Mouse (Mus musculus): ENCODE data around the gene Crybb1. TPM values are rescaled to one million over a fixed set of nuclear protein-coding genes. Genes with fewer than 3 reads are reported as not detected.
A peak's percentile ranks its signal among the peaks of the same experiment; 100 is the strongest.

Gene Crybb1
- polyA plus RNA-seq, 1 experiment = not detected

DNA sequence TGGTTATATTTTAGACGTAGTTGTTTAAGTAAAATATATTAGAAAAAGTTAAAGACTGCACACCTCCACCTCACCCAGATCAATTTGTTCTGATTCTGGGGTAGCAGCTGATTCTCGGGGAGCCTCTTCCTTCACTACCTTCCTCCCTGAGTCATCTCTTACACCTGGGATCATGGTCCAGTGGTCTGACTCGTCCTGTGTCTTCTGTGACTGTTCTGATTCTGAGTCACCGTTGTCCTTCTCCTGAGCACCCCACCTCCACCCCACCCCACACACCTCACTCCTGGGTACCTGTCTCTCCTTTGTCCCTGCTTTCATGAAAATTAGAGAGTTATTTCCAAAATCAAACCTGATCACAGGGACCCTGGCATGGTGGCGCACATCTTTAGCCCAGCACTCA lies 9.5 kb downstream of the Crybb1 start:
- Histone ChIP-seq H3K4me1 (ENCODE audit: control insufficient read depth, insufficient read depth, low read length) (peaks cover 12% of the 10 kb centered on the region), H3K27ac (ENCODE audit: control insufficient read depth, insufficient read depth, low read depth, low read length, poor library complexity) (peak overlapping the region; percentile 86; the same call in 1 of the 2 replicates), H3K4me3 (replicated peaks; ENCODE audit: control insufficient read depth, low read depth, low read length) (no peak overlapping the region)
- no peak for TF ChIP-seq CTCF (IDR thresholded peaks at IDR 0.05; ENCODE audit: control insufficient read depth, insufficient read depth, low read length)
- TF ChIP-seq POLR2A (IDR thresholded peaks at IDR 0.05; ENCODE audit: borderline replicate concordance, control insufficient read depth, low read depth, low read length) = no peak
- 60% methylated on average over 5 of the region's 5 CpGs for WGBS

DNA sequence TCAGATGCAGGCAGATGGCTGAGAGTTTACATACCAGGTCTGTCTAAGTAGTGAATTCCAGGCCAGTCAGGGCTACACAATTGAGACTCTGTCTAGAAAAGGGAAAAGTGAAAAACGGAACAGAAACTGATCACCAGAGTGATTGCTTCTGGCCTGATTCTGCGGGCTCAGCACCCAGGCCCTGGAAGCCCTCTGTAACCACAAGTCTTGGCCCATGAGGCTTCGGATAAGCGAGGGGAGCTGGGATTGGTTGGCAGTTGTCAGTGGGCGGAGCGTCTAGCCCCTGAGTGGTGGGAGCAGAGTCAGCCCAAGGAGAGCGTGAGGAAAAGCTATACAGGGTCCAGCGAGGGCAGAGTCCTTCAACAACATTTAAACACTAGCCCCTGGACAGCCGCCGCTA lies 9.9 kb downstream of the Crybb1 start:
- 11% methylated on average over 10 of the region's 10 CpGs for WGBS
- Histone ChIP-seq H3K4me1 (ENCODE audit: control insufficient read depth, insufficient read depth, low read length) (peaks cover 10% of the 10 kb centered on the region), H3K27ac (ENCODE audit: control insufficient read depth, insufficient read depth, low read depth, low read length, poor library complexity) (peak overlapping the region; percentile 86), H3K4me3 (replicated peaks; ENCODE audit: control insufficient read depth, low read depth, low read length) (peak overlapping the region; percentile 13)
- no peak for TF ChIP-seq POLR2A (IDR thresholded peaks at IDR 0.05; ENCODE audit: borderline replicate concordance, control insufficient read depth, low read depth, low read length)
- no peak for TF ChIP-seq CTCF (IDR thresholded peaks at IDR 0.05; ENCODE audit: control insufficient read depth, insufficient read depth, low read length)

DNA sequence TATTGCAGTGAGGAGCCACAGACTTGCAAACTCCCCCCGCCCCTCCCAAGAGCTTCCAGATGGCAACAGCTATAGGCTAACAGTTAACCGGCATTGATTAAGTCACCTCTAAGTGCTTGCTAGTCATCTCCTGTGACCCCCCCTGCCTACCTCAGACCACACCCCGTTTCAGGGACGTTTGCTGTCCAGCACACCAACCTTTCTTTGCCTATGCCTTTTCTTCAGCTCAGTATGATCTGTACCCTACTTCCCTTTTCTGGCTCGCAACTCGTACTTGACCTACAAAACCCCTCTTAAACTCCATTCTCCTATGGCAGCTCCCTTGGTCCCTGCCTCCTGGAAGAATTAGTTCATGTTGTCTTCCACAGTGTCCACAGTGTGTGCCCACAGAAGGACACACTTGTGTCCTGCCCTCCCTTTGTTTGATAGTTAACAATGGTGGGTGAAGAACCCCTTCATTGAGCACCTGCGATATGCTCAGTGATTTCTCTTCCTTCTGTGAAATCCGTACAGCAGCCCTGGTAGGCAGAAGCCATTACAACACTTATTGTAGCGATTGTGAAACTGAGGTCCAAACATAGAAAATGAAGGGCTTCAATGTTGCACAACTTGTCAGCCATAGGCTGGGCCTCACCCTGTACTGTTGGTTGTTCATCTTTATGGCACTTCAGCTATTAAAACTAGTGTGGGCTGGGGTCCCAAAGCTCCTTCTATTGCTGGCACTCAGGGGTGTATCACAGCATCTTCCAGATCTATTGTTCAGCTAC lies 10.6 kb downstream of the Crybb1 start:
- Histone ChIP-seq H3K27ac (ENCODE audit: control insufficient read depth, insufficient read depth, low read depth, low read length, poor library complexity) (peak overlapping the region; percentile 86), H3K4me1 (ENCODE audit: control insufficient read depth, insufficient read depth, low read length) (peaks cover 8% of the 10 kb centered on the region; the same call in 1 of the 2 replicates), H3K4me3 (replicated peaks; ENCODE audit: control insufficient read depth, low read depth, low read length) (peak overlapping the region; percentile 13)
- 11% methylated on average over 9 of the region's 9 CpGs for WGBS
- TF ChIP-seq CTCF (IDR thresholded peaks at IDR 0.05; ENCODE audit: control insufficient read depth, insufficient read depth, low read length) = no peak
- no peak for TF ChIP-seq POLR2A (IDR thresholded peaks at IDR 0.05; ENCODE audit: borderline replicate concordance, control insufficient read depth, low read depth, low read length)

DNA sequence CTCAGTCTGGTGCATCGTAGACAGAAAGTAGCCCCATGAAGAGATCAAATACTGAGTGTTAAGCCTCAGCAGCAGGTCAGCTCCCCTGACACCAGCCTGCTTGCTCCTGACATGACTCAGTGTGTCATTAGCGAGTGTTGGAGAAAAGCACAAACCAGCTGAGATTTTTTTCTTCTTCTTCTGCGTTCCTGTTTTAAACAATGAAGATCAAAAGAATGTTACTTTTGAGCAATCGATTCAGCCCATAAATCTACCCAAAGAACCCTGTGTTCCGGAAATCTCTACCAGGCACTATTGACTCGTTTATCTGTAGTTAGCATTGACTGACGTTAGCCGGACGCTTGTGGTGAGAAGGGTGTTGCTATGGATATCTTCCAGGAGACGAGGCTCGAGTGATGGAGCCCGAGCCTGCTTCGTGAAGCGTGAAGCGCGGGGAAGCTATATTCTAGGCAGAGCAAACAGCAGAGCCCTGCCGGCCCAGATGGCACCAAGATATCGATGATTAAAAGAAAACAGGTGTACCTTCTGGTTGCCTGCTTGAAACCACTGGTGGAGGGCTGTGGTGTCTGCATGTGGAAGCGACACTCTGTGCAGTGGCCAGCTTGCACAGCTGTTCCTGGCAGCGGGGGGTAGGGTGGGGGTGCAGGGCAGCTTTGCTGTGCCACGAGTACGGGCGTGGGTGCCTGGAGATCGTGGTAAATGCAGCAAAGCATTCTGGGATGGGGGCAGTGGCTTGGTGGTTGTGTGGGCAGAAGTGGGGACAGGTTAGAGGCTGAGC lies 15.3 kb downstream of the Crybb1 start:
- peaks cover 7% of the 10 kb centered on the region for H3K4me1 ChIP-seq (ENCODE audit: control insufficient read depth, insufficient read depth, low read length)
- H3K27ac ChIP-seq (ENCODE audit: control insufficient read depth, insufficient read depth, low read depth, low read length, poor library complexity) = peak overlapping the region; percentile 13; the same call in 1 of the 2 replicates
- WGBS = 13% methylated on average over 24 of the region's 24 CpGs
- H3K4me3 ChIP-seq (replicated peaks; ENCODE audit: control insufficient read depth, low read depth, low read length) = no peak overlapping the region
- TF ChIP-seq POLR2A (IDR thresholded peaks at IDR 0.05; ENCODE audit: borderline replicate concordance, control insufficient read depth, low read depth, low read length) = no peak
- TF ChIP-seq CTCF (IDR thresholded peaks at IDR 0.05; ENCODE audit: control insufficient read depth, insufficient read depth, low read length) = no peak

DNA sequence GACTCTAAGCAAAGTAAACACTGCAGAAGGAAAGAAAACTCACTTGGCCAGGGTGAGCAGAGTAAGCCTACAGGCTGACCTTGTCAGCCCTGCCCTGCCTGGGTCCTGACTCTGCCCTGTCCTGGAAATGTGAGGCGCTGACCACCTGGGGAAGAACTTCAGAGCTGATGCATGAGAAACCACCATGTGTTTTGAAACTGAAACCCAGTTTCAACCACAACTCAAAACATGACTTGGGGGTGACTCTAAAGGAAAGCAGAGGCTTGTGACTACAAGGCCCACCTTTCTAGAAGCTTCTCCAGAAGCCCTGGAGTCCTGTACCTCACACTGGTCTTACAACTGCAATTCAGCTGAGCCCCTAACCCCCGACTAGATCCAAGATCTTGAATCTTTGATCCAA lies 17.3 kb downstream of the Crybb1 start:
- no peak for TF ChIP-seq POLR2A (IDR thresholded peaks at IDR 0.05; ENCODE audit: borderline replicate concordance, control insufficient read depth, low read depth, low read length)
- TF ChIP-seq CTCF (IDR thresholded peaks at IDR 0.05; ENCODE audit: control insufficient read depth, insufficient read depth, low read length) = no peak
- 31% methylated on average over 2 of the region's 2 CpGs for WGBS
- Histone ChIP-seq H3K4me3 (replicated peaks; ENCODE audit: control insufficient read depth, low read depth, low read length) (no peak overlapping the region), H3K4me1 (ENCODE audit: control insufficient read depth, insufficient read depth, low read length) (peaks cover 5% of the 10 kb centered on the region), H3K27ac (ENCODE audit: control insufficient read depth, insufficient read depth, low read depth, low read length, poor library complexity) (peak overlapping the region; percentile 44)

DNA sequence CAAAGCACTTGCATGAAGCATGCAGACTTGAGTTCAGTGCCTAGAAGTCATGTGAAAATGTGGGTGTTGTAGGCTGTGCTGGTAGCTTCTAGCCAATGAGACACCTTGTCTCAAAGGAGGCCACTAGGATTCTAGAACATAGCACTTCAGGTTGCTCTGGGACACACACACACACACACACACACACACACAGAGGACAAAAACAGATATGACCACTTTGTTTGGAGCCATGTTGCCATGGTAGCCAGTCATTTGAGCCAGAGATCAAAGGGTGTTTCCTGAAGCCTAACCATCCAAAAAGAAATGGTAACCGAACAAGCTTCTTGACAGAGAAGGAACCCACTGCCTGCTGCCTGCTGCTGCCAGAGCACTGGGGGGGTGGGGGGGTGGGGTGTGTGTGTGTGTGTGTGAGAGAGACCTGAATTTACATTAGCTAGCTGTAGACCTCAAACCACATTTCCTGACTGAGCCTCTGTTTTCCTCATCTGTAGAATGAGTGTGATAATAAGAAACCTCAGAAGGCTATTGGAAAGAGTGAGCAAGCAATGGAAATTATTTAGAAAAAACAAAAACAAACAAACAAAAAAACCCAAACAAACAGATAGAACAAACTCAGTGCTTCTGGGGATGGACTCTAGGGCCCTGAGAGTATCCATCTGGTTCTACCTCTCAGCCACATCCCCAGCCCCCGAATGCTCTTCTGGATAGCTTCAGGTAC lies 18.3 kb downstream of the Crybb1 start:
- 38% methylated on average over 2 of the region's 2 CpGs for WGBS
- Histone ChIP-seq H3K4me3 (replicated peaks; ENCODE audit: control insufficient read depth, low read depth, low read length) (no peak overlapping the region), H3K4me1 (ENCODE audit: control insufficient read depth, insufficient read depth, low read length) (peaks cover 12% of the 10 kb centered on the region), H3K27ac (ENCODE audit: control insufficient read depth, insufficient read depth, low read depth, low read length, poor library complexity) (no peak overlapping the region)
- TF ChIP-seq CTCF (IDR thresholded peaks at IDR 0.05; ENCODE audit: control insufficient read depth, insufficient read depth, low read length) = no peak
- TF ChIP-seq POLR2A (IDR thresholded peaks at IDR 0.05; ENCODE audit: borderline replicate concordance, control insufficient read depth, low read depth, low read length) = no peak

DNA sequence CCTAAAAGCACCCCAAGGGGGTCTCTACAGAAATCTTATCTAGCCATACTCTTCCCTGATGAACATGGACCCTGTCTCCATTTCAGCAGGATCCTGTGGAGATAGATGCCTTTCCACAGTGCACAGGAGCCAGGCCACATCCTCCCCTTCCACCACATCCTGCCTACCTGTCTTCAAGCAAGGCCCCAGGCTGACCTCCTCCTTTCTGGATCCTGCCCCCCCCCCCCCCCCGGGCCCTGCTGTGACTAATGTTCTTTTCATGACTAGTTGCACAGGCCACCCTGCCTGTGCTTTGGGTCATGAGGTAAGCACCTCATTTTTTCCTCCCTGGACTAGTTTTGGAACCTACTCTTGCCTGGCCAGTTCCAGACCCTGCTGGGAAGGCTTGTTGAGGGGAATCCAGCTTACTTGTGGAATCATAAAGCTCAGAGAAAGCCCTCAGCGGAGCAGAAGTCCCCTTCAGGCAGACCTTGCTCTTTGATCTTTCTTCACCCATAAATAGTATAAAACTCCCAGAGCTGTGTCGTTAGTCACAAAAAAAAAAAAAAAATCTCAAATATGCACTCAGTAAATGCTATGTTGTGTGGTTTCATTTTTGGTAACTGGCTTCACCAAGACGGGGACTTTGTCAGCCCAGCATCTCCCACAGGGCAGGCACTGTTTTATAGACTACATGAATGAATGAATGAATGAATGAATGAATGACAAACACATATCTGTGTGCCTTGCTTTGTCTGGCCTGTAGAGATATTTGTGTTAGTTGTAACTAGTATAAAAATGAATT lies 19.6 kb downstream of the Crybb1 start:
- no peak overlapping the region for H3K4me3 ChIP-seq (replicated peaks; ENCODE audit: control insufficient read depth, low read depth, low read length)
- WGBS = 28% methylated on average over 4 of the region's 4 CpGs
- H3K27ac ChIP-seq (ENCODE audit: control insufficient read depth, insufficient read depth, low read depth, low read length, poor library complexity) = no peak overlapping the region

More for the DNA sequence above, 19.6 kb downstream of the Crybb1 start:
- peaks cover 18% of the 10 kb centered on the region for H3K4me1 ChIP-seq (ENCODE audit: control insufficient read depth, insufficient read depth, low read length)
- no peak for TF ChIP-seq CTCF (IDR thresholded peaks at IDR 0.05; ENCODE audit: control insufficient read depth, insufficient read depth, low read length)
- TF ChIP-seq POLR2A (IDR thresholded peaks at IDR 0.05; ENCODE audit: borderline replicate concordance, control insufficient read depth, low read depth, low read length) = no peak
